Mouse (Mus musculus) frontal cortex, postnatal 25 days (tissue): ENCODE results near the gene Zfp507.

Experiments used
- DNase-seq, 2 experiments: peaks; one replicate each; pipeline ENCODE4 v3.0.0; 2022; ENCODE audit warnings: low spot score in 2 of 2

Gene Zfp507

DNA sequence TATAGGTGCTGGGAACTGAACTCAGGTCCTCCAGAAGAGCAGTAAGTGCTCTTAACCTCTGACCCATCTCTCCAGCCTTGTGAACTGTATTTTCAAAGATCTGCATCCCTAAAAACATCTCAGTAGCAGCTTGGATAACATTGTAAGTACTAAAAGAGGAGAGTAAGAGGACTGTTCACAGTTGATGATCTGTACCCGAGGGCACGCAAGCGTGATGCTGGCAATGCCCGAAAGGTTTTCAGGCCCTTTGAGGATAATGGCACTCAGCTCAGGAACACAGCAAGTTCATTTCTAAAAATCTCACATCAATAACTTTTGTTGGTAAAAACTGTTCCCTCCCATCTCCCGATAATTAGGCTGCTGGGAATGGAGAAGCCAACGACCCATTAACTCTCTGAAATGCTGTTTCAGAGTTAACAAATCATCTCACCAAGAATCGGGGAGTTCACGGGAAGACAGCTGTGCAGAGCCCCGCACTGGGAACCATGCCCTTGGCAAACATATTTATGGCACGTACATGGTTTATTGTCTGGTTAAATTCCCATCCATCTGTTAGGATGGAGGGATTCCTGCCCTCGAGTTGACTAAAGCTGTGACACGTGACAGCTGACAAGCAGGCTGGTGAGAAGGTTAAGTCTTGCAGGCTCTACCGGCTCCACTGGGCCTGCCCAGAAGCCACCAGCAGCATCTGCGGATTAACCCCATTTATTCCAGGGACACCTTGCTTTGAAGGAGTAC is 69.3 kb downstream of the Zfp507 start:
- no peak for DNase-seq

DNA sequence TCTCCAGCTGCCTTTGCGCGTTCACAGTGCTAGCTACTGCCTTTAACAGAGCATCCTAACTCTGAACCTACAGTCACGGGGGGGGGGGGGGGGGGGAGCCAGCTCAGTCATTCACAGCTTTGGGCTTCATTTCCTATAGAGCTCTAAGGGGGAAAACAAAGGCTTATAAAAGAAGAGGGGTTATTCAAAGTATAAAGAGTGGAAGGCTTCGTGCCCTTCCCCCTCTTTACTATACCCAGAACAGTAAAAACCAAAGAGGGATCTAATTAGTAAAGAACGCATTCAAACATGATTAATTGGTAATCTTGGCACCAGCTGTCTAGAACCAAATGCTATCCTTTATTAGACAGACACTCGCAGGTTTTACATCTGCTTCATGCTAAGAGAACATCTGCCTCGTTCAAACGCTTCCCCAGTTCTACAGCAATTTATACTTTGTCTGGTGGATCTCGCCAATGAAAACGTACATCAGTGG is 70.2 kb downstream of the Zfp507 start:
- no peak for DNase-seq

DNA sequence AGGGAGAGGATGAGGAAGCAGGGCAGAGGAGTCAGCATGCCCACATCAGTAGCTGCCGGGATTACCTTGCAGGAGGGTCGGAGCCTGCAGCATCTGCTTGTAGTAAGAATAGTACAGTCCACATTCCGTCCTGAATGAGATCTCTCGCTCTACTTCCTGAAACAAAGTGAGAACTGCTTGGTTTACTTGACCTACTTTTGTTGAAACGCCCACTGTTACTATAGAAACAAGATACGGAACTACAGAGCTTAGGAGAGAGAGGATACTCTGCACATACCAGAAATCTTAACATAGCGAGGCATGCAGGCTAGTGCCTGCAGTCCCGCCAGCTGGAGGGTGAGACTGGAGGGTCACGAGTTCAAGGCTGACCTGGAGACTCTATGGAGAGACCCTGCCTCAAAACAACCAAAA is 73.2 kb downstream of the Zfp507 start:
- DNase-seq, result no peak

DNA sequence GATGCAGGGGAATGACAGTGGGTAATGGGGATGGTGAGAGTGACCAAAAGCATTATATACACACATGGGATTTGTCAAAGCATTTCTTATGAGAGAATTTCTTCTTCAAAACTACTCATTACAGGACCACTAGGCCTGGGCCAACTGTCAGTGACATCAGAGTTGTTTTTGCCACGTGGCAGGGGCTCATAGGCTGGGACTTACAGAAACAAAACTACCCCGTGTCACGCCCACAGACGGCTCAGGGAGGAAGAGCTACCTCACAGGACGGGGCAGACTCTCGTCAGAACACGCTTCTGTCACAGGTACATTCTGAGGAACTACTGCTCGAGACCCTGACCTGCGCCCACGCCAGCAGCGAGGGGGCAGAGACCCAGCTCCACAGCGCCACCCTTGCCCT is 74.4 kb downstream of the Zfp507 start:
- DNase-seq, result no peak

DNA sequence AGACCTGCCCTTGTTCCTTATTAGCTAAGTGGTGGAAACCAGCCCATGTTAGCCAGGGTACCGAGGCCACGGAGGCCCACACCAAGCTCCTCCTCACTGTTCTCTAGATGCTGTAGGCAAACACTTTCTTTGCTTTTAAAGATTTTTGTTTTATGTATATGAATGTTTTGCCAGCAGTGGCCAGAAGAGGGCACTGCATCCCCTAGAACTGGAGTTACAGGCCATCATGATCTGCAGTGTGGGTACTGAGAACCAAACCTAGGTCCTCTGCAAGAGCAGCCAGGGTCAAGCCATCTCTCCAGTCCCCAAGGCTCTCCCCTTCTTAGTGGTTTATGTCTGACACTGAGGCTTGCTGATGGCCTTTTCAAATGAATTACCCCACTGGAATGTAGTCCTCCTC is 79.8 kb downstream of the Zfp507 start:
- DNase-seq, result no peak
